23 mouse cellular contexts compared by ENCODE assay signal in genomic region chr11:99283334-99283733, GRCm38 (mm10). TPM values are rescaled to one million over a fixed set of nuclear protein-coding genes. Genes with fewer than 3 reads are reported as not detected.
"Had no signal": no experiment of that assay in that cellular context is flagged by ENCODE, and none has a peak within 500 bp of the region (broad histone marks: within the 10 kb centered on the region; RNA-seq: fewer than 3 reads in every experiment).

No protein-coding gene starts in this region.

- H3K4me1 ChIP-seq: kidney, embryonic 15.5 days; liver, embryonic 15.5 days; midbrain, embryonic 15.5 days; stomach, embryonic 15.5 days had no signal

- H3K9me3 ChIP-seq: kidney, embryonic 15.5 days; limb, embryonic 10.5 days; liver, embryonic 15.5 days; midbrain, embryonic 10.5 days; midbrain, embryonic 15.5 days; neural tube, embryonic 13.5 days; stomach, embryonic 15.5 days had no signal

- H3K27me3 ChIP-seq: kidney, embryonic 15.5 days; liver, embryonic 15.5 days; midbrain, embryonic 15.5 days; neural tube, embryonic 13.5 days; stomach, embryonic 15.5 days had no signal

- H3K36me3 ChIP-seq: kidney, embryonic 15.5 days; limb, embryonic 10.5 days; liver, embryonic 15.5 days; midbrain, embryonic 10.5 days; midbrain, embryonic 15.5 days; neural tube, embryonic 13.5 days; stomach, embryonic 15.5 days had no signal

- H3K4me2 ChIP-seq: kidney, embryonic 15.5 days; liver, embryonic 11.5 days; liver, embryonic 15.5 days; lung, embryonic 14.5 days; midbrain, embryonic 15.5 days; neural tube, embryonic 13.5 days; stomach, embryonic 15.5 days had no signal

- DNase-seq: kidney, postnatal 14 days; lung, embryonic 14.5 days; lung, postnatal 10 days; lung, postnatal 4 days; right cerebral cortex, postnatal 14 days; thymus, adult 2 months; thymus, postnatal 36 days had no signal

- H3K4me3 ChIP-seq: kidney, embryonic 15.5 days; left cerebral cortex, adult 2 months; limb, embryonic 10.5 days; liver, embryonic 15.5 days; midbrain, embryonic 10.5 days; midbrain, embryonic 15.5 days; neural tube, embryonic 13.5 days; stomach, embryonic 15.5 days had no signal

- H3K9ac ChIP-seq: kidney, embryonic 15.5 days; liver, embryonic 15.5 days; lung, embryonic 14.5 days; midbrain, embryonic 15.5 days; neural tube, embryonic 13.5 days; stomach, embryonic 15.5 days had no signal

- H3K27ac ChIP-seq: kidney, embryonic 15.5 days; left cerebral cortex, adult 2 months; limb, embryonic 10.5 days; liver, embryonic 15.5 days; midbrain, embryonic 10.5 days; midbrain, embryonic 15.5 days; neural tube, embryonic 13.5 days; stomach, embryonic 15.5 days had no signal

- ATAC-seq: midbrain, embryonic 15.5 days had no signal

RNA-seq across cellular contexts. Expression of gene Krt24, which starts 1.7 kb away (rescaled TPM):
- total RNA-seq: layer of hippocampus, postnatal 25 days; left cerebral cortex, adult 2 months; left cerebral cortex, postnatal 14 days; megakaryocyte, adult 5-6 weeks; monocyte, adult 5-6 weeks had no signal
- polyA plus RNA-seq: kidney, embryonic 15.5 days; liver, embryonic 11.5 days; liver, embryonic 15.5 days; lung, embryonic 14.5 days; midbrain, embryonic 10.5 days; midbrain, embryonic 15.5 days; spleen, adult 2 months; stomach, embryonic 15.5 days had no signal

RNA-seq across cellular contexts. Expression of gene Krt25, which starts 39.4 kb away (rescaled TPM):
- total RNA-seq: layer of hippocampus, postnatal 25 days; left cerebral cortex, adult 2 months; left cerebral cortex, postnatal 14 days; megakaryocyte, adult 5-6 weeks; monocyte, adult 5-6 weeks had no signal
- polyA plus RNA-seq: kidney, embryonic 15.5 days; limb, embryonic 10.5 days; limb, embryonic 14.5 days; liver, embryonic 11.5 days; liver, embryonic 15.5 days; lung, embryonic 14.5 days; midbrain, embryonic 10.5 days; spleen, adult 2 months; testis, adult 2 months had no signal

RNA-seq across cellular contexts. Expression of gene Krt222, which starts 39.4 kb away (rescaled TPM):
- total RNA-seq: megakaryocyte, adult 5-6 weeks had no signal

RNA-seq across cellular contexts. Expression of gene Krt26, which starts 54.4 kb away (rescaled TPM):
- total RNA-seq: layer of hippocampus, postnatal 25 days; left cerebral cortex, adult 2 months; megakaryocyte, adult 5-6 weeks; monocyte, adult 5-6 weeks had no signal
- polyA plus RNA-seq: kidney, embryonic 15.5 days; limb, embryonic 10.5 days; limb, embryonic 14.5 days; liver, embryonic 11.5 days; liver, embryonic 15.5 days; lung, embryonic 14.5 days; spleen, adult 2 months; thymus, adult 2 months had no signal
